Mouse (Mus musculus) thymus, postnatal 36 days (tissue): ENCODE results near the gene Klrb1b.
"Not testable (repeated sequence)": the region's sequence is repeated elsewhere in the genome, so short reads cannot be mapped to it uniquely, and the experiment has no call there.

Experiments
- DNase-seq, 2 experiments: peaks; one replicate each; pipeline ENCODE4 v3.0.0; 2022; ENCODE audit warnings: mixed read lengths in 2 of 2

Klrb1b gene

DNA sequence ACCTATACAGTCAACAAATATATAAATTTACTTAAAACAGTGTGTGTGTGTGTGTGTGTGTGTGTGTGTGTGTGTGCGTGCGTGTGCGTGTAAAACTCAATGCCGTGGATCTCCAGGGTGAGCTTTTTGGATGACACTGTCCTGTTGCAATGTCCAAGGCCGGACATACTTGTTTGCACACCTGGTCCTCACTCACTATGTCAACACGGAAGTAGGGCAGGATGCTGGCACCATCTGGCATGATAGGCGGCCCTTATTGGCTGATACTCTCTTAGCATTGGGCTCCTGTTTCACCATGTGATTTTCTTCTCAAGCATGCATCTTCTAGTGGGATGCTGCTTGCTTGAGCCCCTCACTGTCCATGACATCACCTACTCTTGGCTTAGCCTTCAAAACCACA lies 13.8 kb upstream of the Klrb1b start:
- DNase-seq, result peak in 1 of 2 experiments; percentile 37

DNA sequence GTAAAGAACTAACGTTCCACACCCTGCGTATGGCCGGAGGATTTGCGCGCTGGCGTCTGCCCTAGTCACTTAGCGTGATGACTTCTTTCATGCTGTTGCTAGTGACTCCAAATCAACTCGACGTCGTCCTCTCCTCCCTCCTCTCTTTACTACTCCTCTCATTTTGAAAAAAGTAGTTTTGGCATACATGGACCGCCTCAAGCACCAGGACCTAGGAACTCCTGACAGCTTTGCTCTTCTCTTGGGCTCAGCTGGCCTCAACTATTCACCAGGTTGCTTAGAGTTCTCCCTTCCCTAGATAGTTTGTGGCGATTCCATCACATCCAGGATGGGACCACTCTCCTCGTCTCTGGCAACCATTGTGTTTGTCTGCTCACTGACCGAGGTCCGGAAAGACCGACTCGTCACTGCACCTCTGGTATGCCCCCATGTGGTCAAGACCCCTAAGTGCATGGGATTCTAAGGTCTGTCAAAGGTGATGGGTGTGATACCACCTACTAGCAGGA lies 13.2 kb upstream of the Klrb1b start:
- peak; percentile 89 to 91 for DNase-seq

DNA sequence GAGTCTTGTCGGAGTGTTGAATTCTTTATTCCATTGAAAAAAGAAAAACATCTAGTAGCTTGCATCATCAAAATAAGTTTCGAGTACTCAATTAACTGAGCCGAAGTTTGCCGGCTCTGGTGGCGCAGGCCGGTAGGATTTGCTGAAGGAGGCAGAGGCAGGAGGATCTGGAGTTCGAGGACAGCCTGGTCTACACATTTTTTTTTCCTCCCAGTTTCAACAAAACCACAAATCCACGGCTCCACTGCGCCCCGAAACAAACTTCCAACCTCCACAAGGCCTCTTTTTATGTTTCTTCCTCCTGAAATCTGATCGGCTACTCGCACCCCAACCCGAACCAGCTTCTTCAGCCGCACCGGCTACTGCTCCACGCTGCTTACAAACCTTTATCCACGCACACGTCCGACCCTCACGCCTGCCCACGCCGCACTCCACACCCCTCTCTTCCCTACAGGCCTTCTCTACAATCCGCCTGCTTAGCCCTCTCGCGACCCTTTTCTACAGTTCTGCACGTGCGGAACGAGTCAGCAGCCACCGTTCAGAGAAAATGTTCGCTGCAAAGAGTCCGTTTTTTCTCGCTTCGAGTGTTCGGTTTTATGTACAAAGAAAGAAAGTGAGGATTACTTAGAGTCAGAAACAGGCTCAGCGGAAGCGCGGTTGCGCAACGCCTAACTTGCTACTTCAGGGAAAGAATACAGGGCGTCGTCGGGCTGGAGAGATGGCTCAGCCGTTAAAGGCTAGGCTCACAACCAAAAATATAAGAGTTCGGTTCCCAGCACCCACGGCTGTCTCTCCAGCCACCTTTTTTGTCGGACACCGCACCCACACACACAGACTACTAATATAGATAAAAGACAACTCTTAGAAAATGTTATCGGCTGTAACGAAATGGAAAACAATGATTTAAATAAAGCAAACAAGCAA lies 12.5 kb upstream of the Klrb1b start:
- DNase-seq, result peak; percentile 85 to 87

DNA sequence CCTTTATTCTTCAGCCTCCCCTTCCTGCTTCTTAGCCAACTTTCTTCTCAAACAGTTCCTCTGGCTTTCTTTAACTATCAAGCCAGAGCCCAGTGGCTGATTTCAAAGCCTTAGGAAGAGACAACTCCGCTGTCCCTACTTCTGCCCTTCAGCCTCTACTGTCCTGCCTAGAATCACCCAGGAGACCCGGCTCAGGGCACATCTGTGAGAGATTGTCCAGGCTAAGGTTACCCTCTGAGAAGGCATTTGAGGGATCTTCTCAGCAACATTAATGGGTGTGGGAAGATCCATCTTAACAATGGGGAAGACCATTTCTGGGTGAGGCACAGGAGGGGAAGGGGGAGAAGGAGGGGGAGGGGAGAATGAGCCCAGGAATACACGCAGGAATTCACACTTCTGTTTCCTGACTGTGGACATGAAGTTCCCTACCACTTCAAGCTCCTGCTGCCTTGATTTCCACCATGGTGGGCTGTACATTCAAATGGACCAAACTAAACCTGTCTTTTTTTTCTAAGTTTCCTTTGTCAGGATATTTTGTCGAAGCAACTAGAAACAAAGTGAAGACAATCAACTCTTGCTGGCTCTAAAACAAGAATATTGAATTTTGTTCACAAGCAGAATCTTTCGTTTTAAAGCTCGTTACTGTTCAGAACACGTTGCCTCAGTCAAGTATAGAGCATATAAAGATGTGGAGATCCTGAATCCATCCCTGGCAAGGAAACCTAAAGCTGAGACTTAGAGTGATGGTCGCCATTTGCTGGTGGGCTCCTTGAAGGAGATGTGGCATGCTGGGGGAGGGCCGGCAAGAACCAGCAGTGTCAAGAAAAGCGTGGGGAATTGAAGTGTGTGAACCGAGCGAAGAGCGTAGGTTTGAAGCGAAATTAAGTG lies 11.6 kb upstream of the Klrb1b start:
- DNase-seq, result no peak

DNA sequence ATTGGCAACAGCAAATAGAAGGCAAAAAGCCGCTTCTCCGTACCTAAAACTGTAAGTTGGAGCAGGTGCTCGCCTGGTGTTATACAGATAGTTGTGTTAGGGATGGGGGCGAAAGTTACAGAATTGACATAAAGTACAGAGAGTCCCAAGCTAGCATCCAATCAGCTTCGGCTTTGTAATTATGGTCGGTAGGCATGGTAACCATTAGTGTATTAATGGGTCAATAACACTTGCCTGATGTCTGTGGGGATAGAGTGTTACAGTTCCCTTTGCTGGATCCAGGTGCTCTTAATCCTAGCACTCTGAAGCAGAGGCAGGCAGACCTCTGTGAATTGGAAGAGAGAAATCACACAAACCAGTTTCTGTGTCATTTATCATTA lies 10.8 kb upstream of the Klrb1b start:
- DNase-seq, result no peak

DNA sequence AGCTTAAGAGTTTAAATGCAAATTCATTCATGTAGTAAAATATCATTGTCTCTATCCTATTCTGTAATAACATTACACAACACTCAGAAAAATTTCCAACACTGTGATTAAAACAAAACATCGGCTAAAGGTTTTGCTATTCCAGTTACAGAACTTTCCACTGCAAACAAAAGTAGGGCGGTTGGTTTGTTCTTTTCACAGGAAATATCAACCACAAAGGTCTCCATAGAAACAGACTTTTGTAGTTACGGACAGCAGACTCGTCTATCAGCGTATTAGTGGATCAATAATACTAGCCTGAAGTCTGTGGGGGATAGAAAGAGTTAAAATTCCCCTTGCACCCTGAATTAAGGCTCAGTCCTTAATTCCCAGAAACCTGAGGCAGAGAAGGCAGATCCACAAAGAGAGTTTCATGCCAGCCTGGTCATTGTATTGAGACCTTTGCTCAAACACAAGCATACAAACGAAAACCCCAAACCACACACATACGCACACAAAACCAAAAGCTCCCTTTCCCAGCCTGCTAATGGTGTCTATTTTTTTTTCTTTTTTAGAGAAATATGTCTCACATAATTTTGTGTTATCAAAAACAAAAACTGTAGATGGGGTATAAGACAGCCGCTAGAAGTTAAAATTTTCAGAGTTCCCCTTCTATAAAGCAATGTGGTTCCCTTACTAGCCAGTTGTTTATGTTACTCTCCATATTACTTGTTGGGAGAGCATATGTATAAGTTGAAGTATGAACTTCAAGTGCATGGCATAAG lies 10.2 kb upstream of the Klrb1b start:
- no peak for DNase-seq

DNA sequence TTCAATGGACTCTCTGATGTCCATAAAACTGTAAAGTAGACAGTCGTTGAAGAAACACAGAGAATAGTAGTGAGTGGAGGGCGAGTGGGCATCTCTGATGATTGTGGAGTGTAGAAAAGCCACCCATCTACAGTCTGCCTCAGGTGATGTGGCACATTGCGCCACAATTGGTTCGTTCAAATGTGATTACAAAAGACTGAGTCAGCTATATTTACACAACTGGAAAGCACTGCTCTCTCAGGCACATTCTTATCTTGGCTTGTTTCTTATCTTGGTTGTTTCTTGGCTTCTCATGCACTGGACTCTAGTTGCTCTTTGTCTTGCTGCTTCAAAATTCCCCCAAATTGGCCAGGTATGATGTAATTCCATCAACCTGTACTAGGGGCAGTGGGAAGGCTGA lies 9.4 kb upstream of the Klrb1b start:
- no peak for DNase-seq

DNA sequence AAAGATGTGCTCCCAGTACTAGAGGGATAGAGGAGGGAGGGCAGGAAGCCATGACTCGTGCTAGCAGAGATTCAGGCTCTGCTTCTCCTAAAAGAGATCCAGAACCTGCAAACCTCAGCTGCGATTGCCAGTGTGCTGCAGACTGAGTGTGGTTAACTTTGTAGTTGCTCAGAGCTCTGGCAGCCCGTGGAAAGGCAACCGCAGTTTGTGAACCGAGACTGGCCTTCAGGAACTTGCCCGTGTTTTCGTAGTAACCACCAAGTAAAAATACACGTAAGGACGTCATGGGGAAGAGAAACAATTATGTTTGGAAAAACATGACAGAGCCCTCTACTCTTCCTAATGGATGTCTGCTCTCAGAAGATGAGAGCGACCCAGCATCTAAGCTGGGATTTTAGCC lies 6.9 kb upstream of the Klrb1b start:
- peak in 1 of 2 experiments; percentile 37 for DNase-seq

DNA sequence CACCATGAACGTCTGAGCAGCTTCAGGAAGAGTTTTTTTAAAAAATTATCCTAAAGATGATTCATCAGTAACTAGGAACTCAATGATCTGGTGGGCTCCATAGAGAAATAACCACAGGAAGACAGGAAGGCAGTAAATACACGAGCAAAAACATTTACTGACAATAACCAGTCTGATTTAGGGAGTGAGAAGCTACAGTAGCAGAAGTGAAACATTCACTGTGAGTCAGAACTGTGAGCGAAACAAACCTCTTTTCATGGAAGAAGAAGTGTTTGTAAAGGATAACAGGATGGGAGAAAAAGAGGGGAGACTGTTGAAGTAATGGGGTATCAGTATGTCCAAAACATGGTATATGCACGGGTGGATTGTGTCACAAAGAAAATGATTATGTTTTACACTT lies 3.7 kb upstream of the Klrb1b start:
- DNase-seq, result no peak

DNA sequence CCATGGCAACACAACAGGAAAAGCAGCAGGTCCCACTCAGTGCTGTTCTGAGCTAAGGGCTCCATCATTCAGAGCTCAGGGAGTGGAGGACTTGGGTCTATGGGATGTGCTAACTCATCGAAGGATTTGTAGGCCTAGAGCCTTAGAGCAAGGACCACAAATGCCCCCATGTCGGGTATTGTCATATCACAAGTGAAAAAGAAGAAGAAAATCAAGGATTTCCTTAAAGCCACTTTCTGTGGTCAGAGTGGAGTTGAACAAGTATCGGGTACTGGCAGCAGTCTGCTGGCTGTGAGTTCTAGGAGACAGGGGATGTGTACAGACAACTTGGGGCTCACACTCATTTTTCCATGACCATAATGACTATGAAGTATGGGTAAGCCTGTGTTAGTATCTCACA lies 650 bp upstream of the Klrb1b start:
- no peak for DNase-seq

DNA sequence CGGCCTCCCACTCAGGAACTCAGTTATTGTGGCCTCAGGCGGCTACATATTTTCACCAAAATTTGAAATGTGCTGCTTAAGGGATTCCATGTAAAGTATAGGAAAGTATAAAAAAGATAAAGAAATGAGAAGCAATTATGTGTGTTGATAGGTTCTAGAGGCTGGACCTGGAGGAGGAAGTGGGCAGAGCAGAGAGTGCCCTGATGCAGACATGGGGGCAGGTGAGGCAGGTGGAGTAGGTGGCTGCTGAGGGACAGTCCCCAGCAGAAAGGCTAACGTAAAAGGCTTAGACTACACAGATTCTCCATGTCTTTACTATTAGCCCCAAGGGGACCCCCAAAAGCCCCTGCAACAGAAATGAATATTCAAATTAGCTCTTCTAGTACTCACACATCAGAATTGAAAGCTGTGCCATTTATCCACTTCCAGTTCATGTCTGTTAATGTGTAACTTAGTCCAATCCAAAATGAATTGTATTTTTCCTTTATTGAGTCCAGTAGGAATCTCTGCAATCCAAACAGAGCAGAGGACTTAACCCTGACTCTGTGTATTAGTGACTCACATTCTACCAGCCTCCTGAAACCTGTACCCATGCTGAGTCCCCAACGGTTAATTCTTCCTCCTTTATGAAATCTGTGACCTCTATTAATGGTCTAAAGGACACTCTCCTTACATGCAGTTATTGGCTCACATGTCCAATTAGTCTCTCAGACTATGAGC lies 7.9 kb downstream of the Klrb1b start:
- no peak for DNase-seq

DNA sequence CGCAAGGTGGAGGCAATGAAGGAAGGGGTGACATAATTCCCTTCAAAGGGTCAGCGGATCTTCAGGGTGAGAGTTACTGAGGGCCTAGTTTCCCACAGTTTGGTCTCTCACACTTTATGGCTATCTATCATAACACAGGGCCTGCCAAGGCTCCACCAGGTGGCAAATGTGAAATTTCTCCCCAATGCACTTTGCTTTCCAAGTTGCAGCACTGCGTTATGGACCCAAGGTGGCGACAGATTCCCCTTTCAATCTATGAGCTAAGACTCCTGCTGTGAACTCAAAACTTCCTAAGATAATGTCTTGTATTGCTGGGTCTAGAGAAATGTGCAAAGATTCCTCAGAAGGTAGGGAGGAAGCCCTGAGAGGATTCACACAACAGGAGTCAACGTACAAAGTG lies 17.6 kb downstream of the Klrb1b start:
- DNase-seq, result peak; percentile 72 to 75

DNA sequence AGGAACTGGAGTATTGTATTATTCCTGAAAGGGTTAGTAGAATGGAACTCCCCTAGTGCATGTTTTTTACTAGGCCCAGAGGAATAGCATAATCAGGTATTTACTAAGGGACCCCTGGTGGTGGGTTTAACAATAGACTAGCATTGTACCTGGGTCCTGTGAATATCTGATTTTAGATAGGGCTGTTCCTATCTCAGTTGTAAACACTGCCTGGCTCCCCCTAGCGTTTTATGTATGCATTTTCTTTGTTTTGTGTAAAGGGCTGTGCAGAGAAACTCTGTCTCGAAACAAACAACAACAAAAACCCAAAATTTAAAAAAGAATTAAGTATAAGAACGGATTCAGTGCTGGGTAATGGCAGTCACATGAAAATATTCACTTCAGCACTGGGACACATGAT lies 19.1 kb downstream of the Klrb1b start:
- DNase-seq, result no peak

DNA sequence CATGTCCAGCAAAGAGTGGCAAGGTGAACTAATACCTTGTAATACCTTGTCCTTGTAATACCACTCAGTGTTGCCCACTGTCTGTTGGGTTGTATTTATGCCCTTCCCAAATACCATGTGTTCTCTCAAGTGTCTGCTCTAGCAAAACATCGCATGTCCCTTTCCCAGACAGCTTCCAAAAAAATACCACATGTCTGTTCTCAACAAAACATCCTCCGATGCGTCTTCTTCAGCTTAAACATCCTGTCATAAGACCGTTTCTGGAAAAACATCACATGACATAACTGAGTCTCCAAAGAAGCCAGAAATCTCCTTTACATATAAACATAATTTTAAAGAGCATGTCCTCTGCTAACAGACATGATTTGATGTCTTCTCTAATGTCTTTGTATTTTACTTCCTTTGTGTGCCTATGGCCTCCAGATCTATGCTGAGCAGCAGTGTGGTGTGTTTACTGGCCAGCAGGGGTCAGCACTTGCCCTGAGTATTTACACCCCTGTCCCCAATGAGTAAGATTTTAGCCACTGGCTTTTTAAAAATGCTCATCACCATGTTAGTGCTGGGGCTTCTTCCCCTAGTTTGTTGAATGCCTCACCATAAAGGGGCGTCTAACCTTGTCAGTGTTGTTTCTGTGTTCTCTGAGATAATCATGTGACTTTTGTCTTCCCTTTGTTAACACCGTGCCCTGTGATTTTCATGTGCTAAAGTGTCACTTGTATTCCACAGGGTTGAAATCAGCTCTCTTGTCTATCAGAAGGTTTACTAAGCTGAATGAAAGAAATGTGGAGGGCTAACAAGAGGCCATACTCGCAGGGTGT lies 21.1 kb downstream of the Klrb1b start:
- DNase-seq, result peak; percentile 58 to 67

DNA sequence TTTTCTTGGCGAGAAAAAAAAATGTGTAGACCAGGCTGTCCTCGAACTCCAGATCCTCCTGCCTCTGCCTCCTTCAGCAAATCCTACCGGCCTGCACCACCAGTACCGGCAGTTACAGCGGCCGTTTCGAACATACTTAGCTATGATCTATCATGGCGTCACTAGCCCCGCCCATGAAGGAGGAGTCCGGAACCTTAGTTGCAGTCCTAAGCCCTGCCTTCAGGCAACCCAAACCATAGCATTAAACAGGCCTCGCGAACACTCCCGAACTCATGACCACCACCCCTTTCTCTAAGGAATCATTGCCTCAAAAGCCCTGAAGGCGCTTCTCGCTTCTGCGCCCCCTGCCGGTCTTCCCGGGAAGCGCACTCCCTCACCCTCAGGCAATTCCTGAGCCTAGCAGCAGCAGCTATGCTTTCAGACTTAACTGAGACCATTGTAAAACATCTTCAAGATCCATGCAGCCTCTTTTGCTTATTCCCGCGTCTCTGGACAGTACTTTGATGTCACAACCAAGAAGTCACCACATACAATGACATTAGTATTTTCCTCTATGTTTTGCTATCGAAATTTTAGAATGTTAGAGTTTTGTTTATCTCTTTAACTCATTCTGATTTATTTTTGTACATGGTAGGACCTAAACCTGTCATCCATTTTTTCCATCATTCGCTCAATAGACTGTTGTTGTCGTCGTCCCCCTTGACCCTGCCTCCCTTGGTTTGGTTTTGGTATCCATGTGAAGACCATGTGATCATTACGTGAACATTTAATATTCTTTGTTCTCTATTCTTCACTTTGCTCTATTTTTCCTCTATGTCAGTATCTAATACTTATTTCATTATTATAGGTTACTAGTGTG lies 22.9 kb downstream of the Klrb1b start:
- peak; percentile 92 for DNase-seq

DNA sequence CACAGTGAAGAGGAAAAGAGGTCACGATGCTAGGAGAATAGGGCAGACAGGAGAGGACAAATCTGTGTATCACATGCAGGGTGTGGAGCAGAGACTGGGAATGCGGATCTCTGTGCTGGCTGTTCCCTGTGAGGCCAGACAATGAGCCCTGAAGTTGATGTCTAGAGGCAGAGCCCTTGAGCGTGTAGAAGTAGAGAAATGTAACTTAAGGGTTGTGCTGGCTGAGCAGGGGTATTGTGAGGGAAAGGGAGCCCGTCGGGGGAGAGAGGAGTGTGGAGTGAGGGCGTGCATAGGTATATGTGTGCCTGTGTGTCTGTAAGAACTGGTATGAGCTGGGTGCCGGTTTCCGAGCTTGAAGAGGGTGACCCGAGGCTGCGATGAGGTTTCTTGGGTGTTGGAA lies 23.6 kb downstream of the Klrb1b start:
- DNase-seq, result no peak

DNA sequence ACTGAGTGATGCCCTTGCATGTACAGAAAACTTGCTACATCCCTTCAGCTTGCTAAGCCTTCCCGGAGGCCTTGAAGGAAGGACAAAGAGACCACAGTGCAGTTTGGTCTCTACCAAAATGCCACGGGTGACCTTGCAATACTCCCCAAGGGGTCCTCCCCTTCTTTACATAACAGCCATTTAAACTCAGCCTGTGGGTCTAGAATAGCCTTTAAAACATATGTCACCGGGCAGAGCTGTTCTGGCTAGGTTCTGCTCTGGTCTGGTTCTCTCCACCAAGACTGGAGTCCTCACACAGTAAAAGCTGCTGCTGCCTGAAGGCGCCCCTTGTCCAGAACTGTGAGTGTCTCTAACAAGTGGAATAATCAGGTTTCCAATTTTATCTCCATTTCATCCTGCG lies 25.4 kb downstream of the Klrb1b start:
- DNase-seq, result not testable (repeated sequence)

DNA sequence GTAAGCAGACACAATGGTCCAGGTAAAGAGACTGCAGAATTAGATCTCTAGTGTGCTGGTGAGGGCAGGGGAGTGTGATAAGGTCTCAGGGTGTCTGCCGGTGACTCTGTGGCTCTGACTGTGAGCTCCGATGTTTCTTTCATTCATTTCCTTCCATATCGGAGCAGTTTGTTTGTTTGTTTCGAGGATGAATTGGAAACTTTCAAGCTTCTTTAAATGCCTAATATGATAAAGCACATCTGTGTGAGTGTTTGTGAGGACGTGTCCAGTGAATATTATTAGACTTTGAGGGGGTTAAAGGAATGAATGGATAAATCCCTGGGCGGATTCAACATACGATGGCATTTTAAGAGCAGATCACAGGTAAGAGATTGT lies 26.2 kb downstream of the Klrb1b start:
- DNase-seq, result no peak

DNA sequence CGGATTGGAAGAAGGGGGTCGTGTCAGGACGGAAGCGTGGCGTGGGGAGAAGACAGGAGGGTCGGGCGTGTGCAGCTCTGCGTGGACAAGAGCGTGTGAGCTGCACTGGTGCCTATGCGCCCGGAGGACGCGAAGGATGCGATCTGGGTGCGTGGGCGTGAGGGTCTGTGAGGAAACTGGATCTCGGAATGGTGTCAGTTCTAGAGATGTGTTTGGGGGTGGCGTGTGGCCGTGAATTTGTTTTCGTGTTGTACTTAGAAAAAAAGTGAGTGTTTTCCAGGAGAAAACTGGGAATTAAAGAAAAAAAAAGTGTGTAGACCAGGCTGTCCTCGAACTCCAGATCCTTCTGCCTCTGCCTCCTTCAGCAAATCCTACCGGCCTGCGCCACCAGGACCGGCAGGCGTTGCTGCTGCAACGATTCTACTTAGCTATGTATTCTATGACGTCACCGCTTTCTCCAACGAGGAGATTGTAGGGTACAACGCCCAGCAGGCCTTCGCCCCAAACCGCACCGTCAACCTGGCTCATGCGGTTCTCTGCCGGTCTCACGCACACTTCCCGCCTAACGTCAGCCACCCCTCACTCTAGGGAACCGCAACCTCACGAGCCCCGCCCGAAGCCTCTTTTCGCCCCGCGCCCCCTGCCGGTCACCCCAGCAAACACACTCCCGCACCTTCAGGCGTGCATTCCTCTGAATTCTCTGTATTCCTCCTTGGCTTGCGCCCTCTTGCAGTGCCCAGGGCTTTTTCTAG lies 26.8 kb downstream of the Klrb1b start:
- peak; percentile 76 to 80 for DNase-seq

DNA sequence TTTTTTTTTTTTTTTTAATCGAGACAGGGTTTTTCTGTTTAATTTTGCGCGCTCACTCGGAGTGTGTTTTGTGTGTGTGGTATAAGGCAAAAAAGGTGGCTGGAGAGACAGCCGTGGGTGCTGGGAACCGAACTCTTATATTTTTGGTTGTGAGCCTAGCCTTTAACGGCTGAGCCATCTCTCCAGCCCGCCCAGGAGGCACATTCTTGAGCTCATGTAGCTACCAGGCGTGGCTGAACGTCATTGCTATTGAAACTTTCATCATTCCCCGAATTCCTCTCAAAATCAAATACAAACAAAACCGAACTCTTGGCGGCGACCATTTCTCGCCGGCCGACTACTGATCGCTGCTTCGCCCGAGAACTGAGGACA lies 27.4 kb downstream of the Klrb1b start:
- peak; percentile 71 to 72 for DNase-seq
